Mouse (Mus musculus) MEL (cell line): ENCODE data around the gene Fxyd5. TPM values are rescaled to one million over a fixed set of nuclear protein-coding genes. Genes with fewer than 3 reads are reported as not detected.

ENCODE experiments used
- DNase-seq: peaks from one replicate; pipeline ENCODE4 v3.0.0; 2011; ENCODE audit warnings: low read depth, low spot score
- H3K27ac ChIP-seq: 2 replicates; pipeline ENCODE4 v1.5.1; 2012; ENCODE audit warnings: low read depth, mild to moderate bottlenecking, control low read depth, low read length, moderate library complexity; ENCODE audit not compliant: control insufficient read depth
- H3K27me3 ChIP-seq, 2 experiments: fragments of 150-350 bp in 1 of 2; sonication (generic) in 1 of 2; 2 replicates each; pipeline ENCODE4 v1.6.1; 2012; ENCODE audit warnings: low read length in 2 of 2, mild to moderate bottlenecking in 2 of 2, improper control_type of control experiment in 1 of 2, moderate library complexity in 1 of 2; ENCODE audit not compliant: insufficient read depth in 2 of 2, control insufficient read depth in 1 of 2
- H3K36me3 ChIP-seq, 2 experiments: 2 replicates each; pipeline ENCODE4 v1.6.1; 2012 to 2014; ENCODE audit warnings: low read length in 2 of 2, improper control_type of control experiment in 1 of 2, inconsistent platforms in 1 of 2, mild to moderate bottlenecking in 1 of 2; ENCODE audit not compliant: insufficient read depth in 2 of 2, control insufficient read depth in 1 of 2
- H3K4me1 ChIP-seq, 2 experiments: fragments of 150-350 bp in 1 of 2; sonication (generic) in 1 of 2; 2 replicates each; pipeline ENCODE4 v1.6.1; 2012; ENCODE audit warnings: low read length in 2 of 2, improper control_type of control experiment in 1 of 2, mild to moderate bottlenecking in 1 of 2; ENCODE audit not compliant: insufficient read depth in 2 of 2, control insufficient read depth in 1 of 2
- H3K4me3 ChIP-seq, 2 experiments: fragments of 150-350 bp in 1 of 2; sonication (generic) in 1 of 2; 2 replicates each; pipeline ENCODE4 v1.5.1; 2012; ENCODE audit warnings: low read depth in 2 of 2, low read length in 2 of 2, mild to moderate bottlenecking in 2 of 2, moderate library complexity in 2 of 2, control low read depth in 1 of 2, improper control_type of control experiment in 1 of 2; ENCODE audit not compliant: control insufficient read depth in 1 of 2, insufficient read depth in 1 of 2
- H3K79me2 ChIP-seq: 2 replicates; pipeline ENCODE4 v1.6.1; 2012; ENCODE audit warnings: mild to moderate bottlenecking, low read length, moderate library complexity; ENCODE audit not compliant: control insufficient read depth, poor library complexity, insufficient read depth
- H3K9ac ChIP-seq: 2 replicates; pipeline ENCODE4 v1.6.1; 2012; ENCODE audit warnings: low read depth, mild to moderate bottlenecking, control low read depth, low read length, moderate library complexity; ENCODE audit not compliant: control insufficient read depth, poor library complexity, severe bottlenecking
- H3K9me3 ChIP-seq: fragments of 150-350 bp; sonication (generic); replicated peaks from 2 replicates; pipeline ENCODE4 v1.6.1; 2012; ENCODE audit warnings: mild to moderate bottlenecking, low read length, improper control_type of control experiment, moderate library complexity; ENCODE audit not compliant: insufficient read depth
- BHLHE40 ChIP-seq: IDR thresholded peaks from 2 replicates; pipeline ENCODE4 v1.6.1; 2012; ENCODE audit warnings: low read depth, mild to moderate bottlenecking, inconsistent platforms, low read length, improper control_type of control experiment, borderline replicate concordance
- CTCF ChIP-seq, 3 experiments: IDR thresholded peaks in 2 of 3; conservative IDR thresholded peaks in 1 of 3; 2 replicates each; pipeline ENCODE4 v1.5.1; 2011 to 2012; ENCODE audit warnings: low read length in 3 of 3, low read depth in 2 of 3, mild to moderate bottlenecking in 2 of 3, improper control_type of control experiment in 1 of 3, inconsistent platforms in 1 of 3, mixed read lengths in 1 of 3, moderate library complexity in 1 of 3; ENCODE audit not compliant: control insufficient read depth in 1 of 3, insufficient read depth in 1 of 3, poor library complexity in 1 of 3, severe bottlenecking in 1 of 3
- E2F4 ChIP-seq: IDR thresholded peaks from 2 replicates; pipeline ENCODE4 v1.6.1; 2011; ENCODE audit warnings: low read depth, low read length, improper control_type of control experiment, borderline replicate concordance
- ELF1 ChIP-seq: IDR thresholded peaks from 2 replicates; pipeline ENCODE4 v1.6.1; 2014; ENCODE audit warnings: low read depth, mild to moderate bottlenecking, inconsistent platforms, low read length, improper control_type of control experiment, moderate library complexity
- EP300 ChIP-seq, 2 experiments: IDR thresholded peaks; 2 replicates each; pipeline ENCODE4 v1.6.1; 2011; ENCODE audit warnings: improper control_type of control experiment in 2 of 2, low read length in 2 of 2, low read depth in 1 of 2, mild to moderate bottlenecking in 1 of 2
- ETS1 ChIP-seq: IDR thresholded peaks from 2 replicates; pipeline ENCODE4 v1.6.1; 2012; ENCODE audit warnings: low read depth, mild to moderate bottlenecking, inconsistent platforms, low read length, improper control_type of control experiment, moderate library complexity
- GATA1 ChIP-seq: IDR thresholded peaks from 2 replicates; pipeline ENCODE4 v1.6.1; 2011; ENCODE audit warnings: low read depth, low read length, improper control_type of control experiment
- HCFC1 ChIP-seq: IDR thresholded peaks from 2 replicates; pipeline ENCODE4 v1.6.1; 2012; ENCODE audit warnings: low read depth, mild to moderate bottlenecking, inconsistent platforms, low read length, improper control_type of control experiment, moderate library complexity
- JUND ChIP-seq: IDR thresholded peaks from 2 replicates; pipeline ENCODE4 v1.6.1; 2011; ENCODE audit warnings: low read depth, mild to moderate bottlenecking, improper control_type of control experiment, low read length
- MAFK ChIP-seq: IDR thresholded peaks from 2 replicates; pipeline ENCODE4 v1.6.1; 2011; ENCODE audit warnings: low read depth, mild to moderate bottlenecking, low read length, improper control_type of control experiment, borderline replicate concordance
- MAZ ChIP-seq: IDR thresholded peaks from 2 replicates; pipeline ENCODE4 v1.6.1; 2012; ENCODE audit warnings: low read depth, mild to moderate bottlenecking, inconsistent platforms, low read length, improper control_type of control experiment
- MEF2A ChIP-seq: IDR thresholded peaks from 2 replicates; pipeline ENCODE4 v1.6.1; 2014; ENCODE audit warnings: low read depth, mild to moderate bottlenecking, inconsistent platforms, low read length, improper control_type of control experiment; ENCODE audit not compliant: poor library complexity, insufficient replicate concordance, severe bottlenecking; ENCODE audit errors: extremely low read depth
- MYB ChIP-seq: IDR thresholded peaks from 2 replicates; pipeline ENCODE4 v1.6.1; 2011; ENCODE audit warnings: mild to moderate bottlenecking, low read depth, low read length, improper control_type of control experiment
- NELFE ChIP-seq: IDR thresholded peaks from 2 replicates; pipeline ENCODE4 v1.6.1; 2011; ENCODE audit warnings: low read depth, low read length, improper control_type of control experiment
- POLR2AphosphoS5 ChIP-seq: IDR thresholded peaks from 2 replicates; pipeline ENCODE4 v1.6.1; 2012; ENCODE audit warnings: low read depth, borderline replicate concordance, mild to moderate bottlenecking, inconsistent platforms, low read length, moderate library complexity, mixed read lengths
- RAD21 ChIP-seq: IDR thresholded peaks from 2 replicates; pipeline ENCODE4 v1.6.1; 2011; ENCODE audit warnings: mild to moderate bottlenecking, low read depth, low read length, improper control_type of control experiment
- RCOR1 ChIP-seq: IDR thresholded peaks from 2 replicates; pipeline ENCODE4 v1.6.1; 2012; ENCODE audit warnings: low read depth, mild to moderate bottlenecking, inconsistent platforms, low read length, improper control_type of control experiment
- SIN3A ChIP-seq: IDR thresholded peaks from 2 replicates; pipeline ENCODE4 v1.6.1; 2012; ENCODE audit warnings: low read length, improper control_type of control experiment, inconsistent platforms
- SMC3 ChIP-seq: IDR thresholded peaks from 2 replicates; pipeline ENCODE4 v1.6.1; 2011; ENCODE audit warnings: low read depth, low read length, improper control_type of control experiment
- TAL1 ChIP-seq: IDR thresholded peaks from 2 replicates; pipeline ENCODE4 v1.6.1; 2012; ENCODE audit warnings: mild to moderate bottlenecking, inconsistent platforms, low read length, moderate library complexity, mixed read lengths
- TBP ChIP-seq: IDR thresholded peaks from 2 replicates; pipeline ENCODE4 v1.8.0; 2011; ENCODE audit warnings: low read depth, low read length, improper control_type of control experiment
- TCF12 ChIP-seq: IDR thresholded peaks from 2 replicates; pipeline ENCODE4 v1.6.1; 2014; ENCODE audit warnings: low read depth, mild to moderate bottlenecking, inconsistent platforms, low read length, improper control_type of control experiment, moderate library complexity
- USF1 ChIP-seq: IDR thresholded peaks from 2 replicates; pipeline ENCODE4 v1.6.1; 2014; ENCODE audit warnings: low read depth, mild to moderate bottlenecking, inconsistent platforms, low read length, improper control_type of control experiment, moderate library complexity
- USF2 ChIP-seq, 2 experiments: IDR thresholded peaks; 2 replicates each; pipeline ENCODE4 v1.6.1; 2011 to 2012; ENCODE audit warnings: improper control_type of control experiment in 2 of 2, low read length in 2 of 2, borderline replicate concordance in 1 of 2, inconsistent platforms in 1 of 2, low read depth in 1 of 2, mild to moderate bottlenecking in 1 of 2; ENCODE audit not compliant: insufficient read depth in 1 of 2
- ZC3H11A ChIP-seq: IDR thresholded peaks from 2 replicates; pipeline ENCODE4 v1.6.1; 2012; ENCODE audit warnings: low read depth, mild to moderate bottlenecking, inconsistent platforms, low read length, improper control_type of control experiment
- ZKSCAN1 ChIP-seq: IDR thresholded peaks from 2 replicates; pipeline ENCODE4 v1.6.1; 2012; ENCODE audit warnings: low read depth, mild to moderate bottlenecking, inconsistent platforms, low read length, improper control_type of control experiment, moderate library complexity
- ZMIZ1 ChIP-seq: IDR thresholded peaks from 2 replicates; pipeline ENCODE4 v1.6.1; 2012; ENCODE audit warnings: low read depth, mild to moderate bottlenecking, inconsistent platforms, low read length, improper control_type of control experiment, moderate library complexity
- ZNF384 ChIP-seq: IDR thresholded peaks from 2 replicates; pipeline ENCODE4 v1.6.1; 2012; ENCODE audit warnings: low read depth, mild to moderate bottlenecking, inconsistent platforms, low read length, improper control_type of control experiment
- polyA plus RNA-seq, 2 experiments: library from polyadenylated mRNA; stranded (reverse) in 1 of 2; unstranded in 1 of 2; fragments of >175 nt in 1 of 2; fragments of >200 nt in 1 of 2; gene quantifications; 2 replicates each; pipeline versions ENCODE4 v1.2.1 to v1.2.4; 2012; ENCODE audit warnings: low replicate concordance in 2 of 2, low read depth in 1 of 2; ENCODE audit not compliant: insufficient read length in 2 of 2, insufficient read depth in 1 of 2, missing spikeins in 1 of 2
- total RNA-seq: library from RNA; depleted of rRNA; stranded (reverse); fragments of 300-350 nt; gene quantifications from 2 replicates; pipeline ENCODE4 v1.2.3, GENCODE M21; 2012

Fxyd5 gene
- total and polyA plus RNA-seq, 3 experiments: 39.4 to 57.5 TPM; not detected in 1

GRCm38 (mm10) chr7:30992148-30992547, 50.1 kb downstream of the Fxyd5 start:
- H3K36me3 ChIP-seq: peaks cover 0 to 8% of the 10 kb centered on the region in 2 experiments; a peak in 2 of 4 replicates
- H3K4me3 ChIP-seq: no peak overlapping the region
- DNase-seq: peak; percentile 66
- TF ChIP-seq USF1 (peak; percentile 79), GATA1 (peak; percentile 63; the same call in 1 of the 2 replicates), JUND (no peak), ZKSCAN1 (no peak), ZMIZ1 (no peak), ELF1 (peak; percentile 44; the same call in 1 of the 2 replicates), ZC3H11A (0 out of 2 replicates have a peak, but pooled peaks have one; percentile 4), SIN3A (peak; percentile 50; the same call in 1 of the 2 replicates), ZNF384 (no peak), EP300 (IDR thresholded peaks at IDR 0.05; ENCODE audit: low read depth in 1 of 2, low read length in 2 of 2) (peak; percentile 47 to 76; a peak in 3 of 4 replicates), ETS1 (peak; percentile 53), USF2 (IDR thresholded peaks at IDR 0.05; ENCODE audit: borderline replicate concordance in 1 of 2, insufficient read depth in 1 of 2, low read depth in 1 of 2, low read length in 2 of 2) (no peak), TCF12 (peak; percentile 47; the same call in 1 of the 2 replicates), RCOR1 (peak; percentile 49; the same call in 1 of the 2 replicates), SMC3 (no peak)
- H3K4me1 ChIP-seq: peaks cover 2 to 5% of the 10 kb centered on the region in 2 experiments; a peak in 2 of 4 replicates
- no peak overlapping the region for H3K9ac ChIP-seq
- H3K27me3 ChIP-seq: peaks cover 0 to 1% of the 10 kb centered on the region in 2 experiments; a peak in 1 of 4 replicates
- H3K27ac ChIP-seq: no peak overlapping the region
- no peaks in the 10 kb centered on the region for H3K9me3 ChIP-seq
- H3K79me2 ChIP-seq: no peaks in the 10 kb centered on the region

GRCm38 (mm10) chr7:30988519-30989162, 53.6 kb downstream of the Fxyd5 start:
- H3K27me3 ChIP-seq: peaks cover 0 to 1% of the 10 kb centered on the region in 2 experiments; a peak in 2 of 4 replicates
- TF ChIP-seq E2F4 (no peak), BHLHE40 (no peak), RAD21 (no peak), MEF2A (no peak), NELFE (no peak), TBP (no peak), MAFK (no peak), HCFC1 (no peak), ZKSCAN1 (no peak), CTCF (IDR thresholded peaks at IDR 0.05 in 2 of 3, conservative IDR thresholded peaks at IDR 0.05 in 1 of 3; ENCODE audit: control insufficient read depth in 1 of 3, insufficient read depth in 1 of 3, low read depth in 2 of 3, low read length in 3 of 3, poor library complexity in 1 of 3, severe bottlenecking in 1 of 3) (no peak), ZC3H11A (no peak), RCOR1 (no peak), POLR2AphosphoS5 (no peak), MYB (no peak), ELF1 (no peak), TAL1 (no peak), MAZ (no peak), EP300 (IDR thresholded peaks at IDR 0.05; ENCODE audit: low read depth in 1 of 2, low read length in 2 of 2) (no peak)
- TF ChIP-seq, all 39 proteins: peak for 0
- H3K4me1 ChIP-seq: peaks cover 2 to 5% of the 10 kb centered on the region in 2 experiments; a peak in 2 of 4 replicates
- peaks cover 0 to 8% of the 10 kb centered on the region in 2 experiments; a peak in 2 of 4 replicates for H3K36me3 ChIP-seq
- H3K4me3 ChIP-seq: no peak overlapping the region
- H3K27ac ChIP-seq: no peak overlapping the region
- H3K9ac ChIP-seq: no peak overlapping the region
- no peaks in the 10 kb centered on the region for H3K79me2 ChIP-seq
- no peaks in the 10 kb centered on the region for H3K9me3 ChIP-seq
- DNase-seq: no peak
